Mouse (Mus musculus): ENCODE data around the gene Ltb4r1. TPM values are rescaled to one million over a fixed set of nuclear protein-coding genes. Genes with fewer than 3 reads are reported as not detected.

Gene Ltb4r1
- total RNA-seq, 2 experiments from 2014 or later: 0.67 to 0.74 TPM

DNA sequence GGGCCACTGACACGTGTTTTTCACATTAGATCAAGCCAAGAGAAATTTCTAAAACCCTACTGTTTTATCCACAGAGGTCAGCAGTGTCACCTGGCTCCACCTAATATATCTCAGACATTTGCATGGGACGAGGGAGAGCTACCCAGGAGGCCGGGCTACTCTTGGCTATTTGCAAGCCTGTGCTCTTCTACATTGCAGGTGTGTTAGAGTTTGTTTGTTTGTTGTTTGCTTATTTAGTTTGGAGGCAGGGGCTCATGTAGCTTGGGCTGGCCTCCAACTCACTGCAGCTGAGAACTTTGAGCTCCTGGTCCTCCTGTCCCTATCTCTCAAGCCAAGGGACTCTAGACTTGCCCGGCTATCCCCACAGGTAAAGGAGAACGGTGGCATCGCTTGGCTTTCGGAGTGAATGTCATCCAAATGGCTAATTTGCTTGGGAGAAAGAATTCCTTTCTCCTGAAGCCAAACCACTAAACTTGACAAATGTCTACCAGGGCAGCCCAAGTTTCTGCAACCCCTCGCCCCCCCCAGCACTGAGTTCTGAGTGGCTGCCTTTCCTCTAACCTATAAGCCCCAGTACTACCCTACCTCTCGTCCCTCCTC, 16.7 kb downstream of the Ltb4r1 start:
- DNase-seq: peak in 1 of 2 experiments; percentile 5
- intact Hi-C loops (cut with DNase I): loop anchor here (2.0 to 10.0 kb wide), 2 partner anchors 40 to 792 kb away; partner anchors contain the start of genes Cenpj, Nfatc4 and Parp4

DNA sequence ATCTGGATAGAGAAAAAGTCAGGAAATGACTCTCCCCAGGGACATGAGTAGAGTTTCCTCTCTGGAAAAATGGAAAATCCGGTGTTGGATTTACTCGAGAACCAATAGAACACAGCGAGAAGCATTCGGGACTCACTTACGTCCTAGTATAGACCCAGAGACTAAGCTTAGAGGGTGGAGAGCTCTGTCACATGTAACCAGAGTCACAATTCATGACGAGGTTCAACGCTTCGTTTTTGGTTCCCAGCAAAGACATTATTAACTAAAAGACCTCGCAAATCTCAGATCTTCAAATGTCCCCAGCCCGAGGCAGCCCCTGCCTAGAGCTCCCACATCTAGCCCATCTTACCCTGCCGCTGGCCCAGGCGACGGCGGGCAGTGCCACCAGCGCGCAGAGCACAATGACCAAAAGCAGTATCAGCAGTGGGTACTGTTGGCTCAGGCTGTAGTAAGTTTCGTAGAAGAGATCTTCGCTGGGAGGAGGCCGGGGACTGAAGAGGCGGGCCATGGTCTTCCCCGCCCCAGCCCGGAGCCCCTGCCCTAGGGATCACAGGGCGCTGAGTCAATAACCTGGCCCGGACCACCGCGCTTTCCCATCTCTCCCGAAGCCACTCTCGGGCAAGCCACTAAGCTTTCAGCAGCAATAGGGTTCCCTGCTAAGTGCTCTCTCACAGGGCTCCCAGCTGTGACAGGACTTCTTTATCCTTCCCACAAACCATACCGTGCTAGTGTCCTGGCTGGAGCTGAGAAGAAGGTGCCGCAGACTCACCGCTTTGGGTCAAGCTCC, 17.6 kb downstream of the Ltb4r1 start:
- intact Hi-C loops (cut with DNase I): loop anchor here (2.0 to 10.0 kb wide), 2 partner anchors 39 to 791 kb away; partner anchors contain the start of genes Cenpj, Nfatc4 and Parp4
- DNase-seq: peak; percentile 70 to 76

DNA sequence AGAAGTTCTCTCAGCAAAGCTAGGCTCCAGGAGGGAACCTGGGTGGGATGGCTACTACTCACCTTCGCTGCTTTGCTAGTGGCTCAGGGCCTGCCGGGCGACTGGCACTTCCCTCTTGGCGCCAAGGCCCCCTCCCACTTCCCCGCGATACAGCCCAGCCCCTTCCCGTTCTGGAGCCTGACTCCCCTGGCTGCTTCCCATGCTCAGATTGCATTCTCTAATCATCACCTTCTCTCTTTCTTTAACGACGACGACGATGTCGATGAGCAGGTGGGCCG, 18.1 kb downstream of the Ltb4r1 start, which contains the start of gene Adcy4:
Gene Adcy4, minus strand, starts transcription at position 138 of the 278 bp plus-strand sequence.
- DNase-seq: peak; percentile 40 to 47
- intact Hi-C loops (cut with DNase I): loop anchor here (2.0 to 10.0 kb wide), 2 partner anchors 39 to 791 kb away; partner anchors contain the start of genes Cenpj, Nfatc4 and Parp4

DNA sequence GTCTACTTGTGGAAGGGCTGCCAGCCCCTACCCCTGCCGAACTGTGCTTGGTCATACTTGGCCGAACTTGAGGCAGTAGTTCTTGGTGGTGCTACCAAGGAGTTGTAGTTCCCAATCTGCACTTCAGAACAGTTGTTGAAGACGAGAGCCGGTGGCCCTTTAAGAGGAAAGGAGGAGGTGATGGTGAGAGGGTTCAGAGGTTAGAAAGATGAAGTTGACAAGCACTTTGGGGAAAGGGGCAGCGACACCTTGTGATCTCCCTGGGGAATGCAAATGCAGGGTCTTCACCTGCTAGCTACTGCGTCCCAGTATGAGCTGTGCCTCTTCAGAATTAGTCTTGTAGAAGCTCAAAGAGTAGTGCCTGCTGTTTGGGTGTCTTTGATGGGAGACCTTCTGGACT, 19.4 kb downstream of the Ltb4r1 start:
- peak; percentile 12 to 14 for DNase-seq
- intact Hi-C loops (cut with DNase I): loop anchor here (10.0 kb wide), 1 partner anchor 790 kb away; the partner anchor contains the start of genes Cenpj and Parp4

DNA sequence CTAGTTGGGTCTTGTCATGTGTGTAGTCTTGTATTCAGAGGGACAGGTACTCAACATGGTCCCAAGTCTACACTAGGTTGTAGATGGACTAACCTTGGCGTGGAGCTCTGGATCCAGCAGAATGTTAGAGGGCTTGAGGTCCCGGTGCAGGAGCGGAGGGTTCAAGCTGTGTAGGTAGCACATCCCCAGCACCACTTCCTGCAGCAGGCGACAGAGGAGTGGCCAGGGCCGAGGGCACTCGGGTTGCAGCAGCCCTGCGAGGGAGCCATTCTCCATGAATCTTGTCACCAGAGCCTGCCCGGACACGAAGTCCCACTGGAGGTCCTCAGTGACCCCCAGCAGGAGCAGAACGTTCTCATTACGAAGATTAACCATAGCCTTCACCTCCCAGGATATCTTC, 22.0 kb downstream of the Ltb4r1 start:
- DNase-seq: peak in 1 of 2 experiments; percentile 5
- intact Hi-C loops (cut with DNase I): loop anchor here (10.0 kb wide), 1 partner anchor 787 kb away; the partner anchor contains the start of genes Cenpj and Parp4

DNA sequence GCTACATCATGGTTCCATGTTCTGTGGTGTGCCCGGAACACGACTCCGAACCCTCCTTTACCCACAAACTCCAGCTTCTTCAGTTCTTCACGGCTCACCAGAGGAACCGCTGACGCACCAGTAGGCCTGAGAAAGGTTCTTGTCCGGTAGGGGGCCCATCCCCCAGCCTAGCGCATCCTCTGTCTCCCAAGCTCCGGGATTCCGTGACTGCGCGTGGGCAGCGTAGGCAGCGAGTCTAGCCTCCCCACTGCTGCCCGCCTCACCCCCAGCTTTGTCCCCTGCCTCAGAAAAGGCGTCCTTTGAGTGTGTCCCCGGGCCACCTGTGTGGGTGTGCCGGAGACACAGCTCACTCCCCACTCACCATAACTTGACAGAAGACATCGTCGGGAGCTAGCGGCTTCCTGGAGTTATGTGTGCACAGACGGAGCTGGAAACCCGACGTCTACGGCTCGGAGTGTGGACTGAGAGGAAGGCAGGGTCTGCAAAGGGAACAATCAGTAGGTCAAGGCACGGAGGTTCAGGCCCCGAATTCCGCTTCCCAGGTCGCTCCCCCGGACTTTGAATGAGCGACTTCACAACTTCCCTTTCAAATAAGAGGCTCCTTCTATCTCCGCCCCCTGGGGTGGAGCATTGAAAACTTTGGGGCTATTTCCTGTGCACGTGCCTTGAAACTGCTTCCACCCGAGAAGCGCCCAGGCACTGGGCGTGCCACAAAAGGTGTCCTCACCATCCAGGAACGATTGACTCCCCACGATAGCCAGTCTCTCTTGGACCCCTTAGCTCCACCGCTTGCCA, 22.7 kb downstream of the Ltb4r1 start, which contains the start of gene Ripk3:
Gene Ripk3, minus strand, starts transcription at position 610 of the 795 bp plus-strand sequence.
- intact Hi-C loops (cut with DNase I): loop anchor here (10.0 kb wide), 1 partner anchor 786 kb away; the partner anchor contains the start of genes Cenpj and Parp4
- DNase-seq: peak; percentile 49 to 56

DNA sequence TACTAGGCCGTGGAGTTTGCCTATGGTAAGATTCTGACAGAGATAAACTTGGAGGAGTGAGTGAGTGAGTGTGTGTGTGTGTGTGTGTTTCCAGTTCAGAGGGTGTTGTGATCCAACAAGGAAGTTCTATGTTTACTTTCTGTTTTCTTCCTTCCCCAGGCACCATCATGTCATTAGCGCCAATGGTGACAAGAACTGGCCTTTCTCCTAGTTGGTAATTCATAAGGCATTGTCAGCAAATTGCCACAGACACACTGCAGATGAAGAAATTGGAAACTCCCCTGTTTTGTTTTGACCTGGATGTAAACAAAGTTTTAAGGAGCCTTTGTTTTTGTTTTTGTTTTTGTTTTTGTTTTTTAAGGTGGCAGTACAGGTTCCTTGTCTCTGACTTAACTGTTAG, 27.7 kb downstream of the Ltb4r1 start:
- intact Hi-C loops (cut with DNase I): no loop called here
- DNase-seq: peak in 1 of 2 experiments; percentile 0

DNA sequence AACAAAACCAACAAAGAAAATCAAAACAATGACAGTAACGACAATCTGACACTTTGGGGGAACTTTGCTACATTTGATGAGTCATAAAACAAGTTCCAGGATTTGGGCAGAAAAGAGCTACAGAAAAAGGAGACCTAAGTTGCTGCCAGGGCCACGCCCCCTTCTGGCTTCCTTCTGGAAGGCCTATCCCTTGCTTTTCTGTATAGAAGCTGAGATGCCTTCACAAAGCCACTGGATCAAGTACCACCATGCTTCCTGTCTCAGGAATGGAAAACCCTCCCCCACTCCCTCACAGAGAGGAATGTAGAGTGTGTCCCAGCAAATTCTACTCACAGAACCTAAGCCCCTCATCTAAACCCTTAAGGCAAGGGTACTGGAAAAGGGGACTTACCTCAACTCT, 28.2 kb downstream of the Ltb4r1 start:
- DNase-seq: peak in 1 of 2 experiments; percentile 40
- intact Hi-C loops (cut with DNase I): no loop called here

DNA sequence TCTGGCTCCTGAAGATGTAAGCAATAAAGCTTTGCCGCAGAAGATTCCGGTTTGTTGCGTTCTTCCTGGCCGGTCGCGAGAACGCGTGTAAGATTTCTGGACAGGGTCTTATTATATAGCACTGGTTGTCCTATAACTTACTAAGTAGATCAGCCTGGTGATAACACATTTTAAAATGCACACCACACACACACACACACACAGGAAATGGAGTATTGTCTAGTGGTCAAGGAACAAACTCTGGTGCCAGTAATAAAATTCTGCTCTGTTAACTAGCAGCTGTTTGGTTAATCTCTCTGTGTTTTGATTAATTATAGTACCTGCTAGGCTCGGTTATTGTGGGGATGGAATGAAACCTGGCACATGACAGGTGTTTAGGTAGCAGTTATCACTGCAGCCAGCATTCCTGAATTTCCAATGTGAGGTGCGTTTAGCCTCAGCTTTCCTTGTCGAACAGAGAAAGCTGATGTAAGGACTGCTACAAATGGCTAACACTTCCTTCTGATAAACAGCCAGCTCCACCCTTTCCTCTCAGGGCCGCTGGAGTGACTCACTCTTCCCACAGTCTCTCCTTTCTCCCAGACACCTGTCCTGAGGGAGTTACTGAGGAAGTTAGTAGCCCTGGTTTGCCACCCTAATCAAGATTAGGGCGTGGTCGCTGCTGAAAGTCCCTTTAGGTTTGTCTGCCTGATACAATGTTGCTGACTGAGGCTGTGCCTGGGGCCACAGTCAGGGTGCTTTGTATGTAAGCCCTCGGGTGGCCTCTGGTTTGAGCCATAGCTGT, 29.8 kb downstream of the Ltb4r1 start:
- DNase-seq: peak; percentile 43 to 45
- intact Hi-C loops (cut with DNase I): no loop called here

DNA sequence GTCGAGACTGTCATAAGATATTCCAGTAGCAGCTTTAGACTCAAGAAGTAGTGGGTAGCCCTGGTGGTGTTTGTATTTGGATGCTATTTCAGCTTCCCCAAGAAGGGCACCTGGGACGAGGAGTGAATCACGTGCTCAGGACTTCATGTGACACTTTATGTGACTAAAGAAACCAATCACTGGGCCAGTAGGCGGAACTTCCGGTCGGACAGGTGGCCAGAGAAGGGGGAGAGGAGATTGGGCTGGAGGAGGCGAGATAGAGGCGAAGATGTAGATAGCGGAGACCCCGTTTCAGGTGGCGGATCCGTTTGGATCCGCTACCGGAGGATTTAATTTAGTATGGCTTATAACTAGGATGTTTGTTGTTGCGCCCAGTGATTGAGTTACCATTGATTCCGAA, 49.1 kb downstream of the Ltb4r1 start:
- intact Hi-C loops (cut with DNase I): no loop called here
- DNase-seq: peak; percentile 65 to 80

DNA sequence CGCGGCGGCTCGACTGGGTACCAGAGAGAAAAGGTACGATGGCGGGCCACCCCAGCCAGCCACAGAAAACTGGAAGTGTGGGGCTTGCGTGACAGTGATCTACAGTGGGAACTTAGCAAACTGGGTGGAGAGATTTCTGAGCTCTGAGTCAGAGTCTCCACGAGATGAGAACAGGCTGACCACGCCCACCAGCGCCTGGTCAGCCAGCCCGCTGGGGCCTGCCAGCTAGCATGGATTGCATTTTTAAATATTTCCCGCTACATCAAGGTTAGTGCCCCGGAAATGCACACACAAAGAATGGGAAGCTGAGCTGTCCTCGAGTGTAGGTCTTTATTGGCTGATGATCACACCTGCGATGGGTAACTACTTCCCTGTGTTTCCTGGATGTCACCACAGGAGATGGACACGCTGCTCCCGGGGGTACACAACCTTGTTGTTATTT, 49.6 kb downstream of the Ltb4r1 start:
- intact Hi-C loops (cut with DNase I): no loop called here
- peak; percentile 70 to 72 for DNase-seq

Other genes starting within 250 kb of the Ltb4r1 start
- gene Nrl, start 241.0 kb upstream of the Ltb4r1 start, total RNA-seq (2021): not detected
- 10 to 100 TPM; 23.3 to 24.1 TPM for gene Pck2, start 225.7 kb upstream of the Ltb4r1 start, total RNA-seq (2021)
- gene Dcaf11, start 206.0 kb upstream of the Ltb4r1 start, total RNA-seq (2021): 10 to 100 TPM; 86.3 to 87.5 TPM
- under 1 TPM; 0.64 to 0.65 TPM for gene A730061H03Rik, start 205.6 kb upstream of the Ltb4r1 start, total RNA-seq (2021)
- 100 to 1,000 TPM; 192 to 201 TPM for gene Fitm1, start 190.3 kb upstream of the Ltb4r1 start, total RNA-seq (2021)
- gene Psme1, start 187.8 kb upstream of the Ltb4r1 start, total RNA-seq (2021): 100 to 1,000 TPM; 247 to 272 TPM
- gene Emc9, start 180.7 kb upstream of the Ltb4r1 start, total RNA-seq (2021): 10 to 100 TPM; 42.6 to 43.4 TPM
- gene Psme2, start 174.8 kb upstream of the Ltb4r1 start, total RNA-seq (2021): 100 to 1,000 TPM; 139 to 140 TPM
- gene Rnf31, start 174.3 kb upstream of the Ltb4r1 start, total RNA-seq (2021): 10 to 100 TPM; 21.7 to 28.3 TPM
- gene Irf9, start 162.4 kb upstream of the Ltb4r1 start, total RNA-seq (2021): 10 to 100 TPM in 1 of 2 experiments, 1 to 10 TPM in 1; 9.2 to 11.3 TPM
- under 1 TPM; 0.53 to 0.67 TPM for gene Rec8, start 147.9 kb upstream of the Ltb4r1 start, total RNA-seq (2021)
- gene Ipo4, start 130.0 kb upstream of the Ltb4r1 start, total RNA-seq (2021): 10 to 100 TPM; 54.7 to 55.0 TPM
- 1 to 10 TPM; 1.1 to 2.1 TPM for gene Gm49378, start 128.1 kb upstream of the Ltb4r1 start, total RNA-seq (2021)
- gene Tm9sf1, start 122.2 kb upstream of the Ltb4r1 start, total RNA-seq (2021): 10 to 100 TPM; 56.3 to 61.2 TPM
- under 1 TPM; 0.64 to 0.81 TPM for gene Tssk4, start 115.8 kb upstream of the Ltb4r1 start, total RNA-seq (2021)
- 10 to 100 TPM; 55.6 to 72.2 TPM for gene Mdp1, start 105.5 kb upstream of the Ltb4r1 start, total RNA-seq (2021)
- gene Gmpr2, start 94.0 kb upstream of the Ltb4r1 start, total RNA-seq (2021): 10 to 100 TPM; 16.4 to 18.5 TPM
- 100 to 1,000 TPM; 291 to 295 TPM for gene Nedd8, start 93.8 kb upstream of the Ltb4r1 start, total RNA-seq (2021)
- 10 to 100 TPM; 14.2 to 16.5 TPM for gene Tinf2, start 84.1 kb upstream of the Ltb4r1 start, total RNA-seq (2021)
- gene Tgm1, start 52.0 kb upstream of the Ltb4r1 start, total RNA-seq (2021): under 1 TPM; 0.24 to 0.25 TPM
- 10 to 100 TPM; 13.7 to 14.4 TPM for gene Rabggta, start 43.7 kb upstream of the Ltb4r1 start, total RNA-seq (2021)
- 10 to 100 TPM; 54.5 to 56.6 TPM for gene Dhrs1, start 20.3 kb upstream of the Ltb4r1 start, total RNA-seq (2021)
- gene Nop9, start 20.3 kb upstream of the Ltb4r1 start, total RNA-seq (2021): 10 to 100 TPM; 14.5 to 18.7 TPM
- 1 to 10 TPM; 1.1 to 1.2 TPM for gene Cideb, start 7.5 kb upstream of the Ltb4r1 start, total RNA-seq (2021)
- gene Ltb4r2, start 4.5 kb upstream of the Ltb4r1 start, total RNA-seq (2021): under 1 TPM in 1 of 2 experiments, not detected in 1; 0.10 TPM
- 10 to 100 TPM; 21.1 to 21.9 TPM for gene Adcy4, start 18.1 kb downstream of the Ltb4r1 start, total RNA-seq (2021)
- 1 to 10 TPM; 6.6 to 9.7 TPM for gene Ripk3, start 22.9 kb downstream of the Ltb4r1 start, total RNA-seq (2021)
- gene Nfatc4, start 57.2 kb downstream of the Ltb4r1 start, total RNA-seq (2021): 10 to 100 TPM; 11.1 to 12.1 TPM
- 10 to 100 TPM; 24.1 to 27.6 TPM for gene Nynrin, start 88.0 kb downstream of the Ltb4r1 start, total RNA-seq (2021)
- gene Cbln3, start 118.4 kb downstream of the Ltb4r1 start, total RNA-seq (2021): under 1 TPM; 0.22 to 0.38 TPM
- gene Khnyn, start 119.0 kb downstream of the Ltb4r1 start, total RNA-seq (2021): 10 to 100 TPM; 12.5 to 13.1 TPM
- 10 to 100 TPM; 73.2 to 79.9 TPM for gene Sdr39u1, start 134.3 kb downstream of the Ltb4r1 start, total RNA-seq (2021)
- 1 to 10 TPM; 5.2 to 6.8 TPM for gene Cma1, start 178.7 kb downstream of the Ltb4r1 start, total RNA-seq (2021)
- under 1 TPM in 1 of 2 experiments, not detected in 1; 0.53 TPM for gene Cma2, start 185.0 kb downstream of the Ltb4r1 start, total RNA-seq (2021)

Measured in heart, postnatal 10 days (tissue).